Mouse (Mus musculus): Measurements from ENCODE around the gene Tnfrsf14.

GRCm38 (mm10) chr4:154948940-154949588 is 20.7 kb upstream of the Tnfrsf14 start:
- no peak for TF ChIP-seq CTCF (IDR thresholded peaks at IDR 0.05)
- no peak for TF ChIP-seq EP300 (IDR thresholded peaks at IDR 0.05; ENCODE audit: insufficient read depth, low read depth, low read length)
